Mouse (Mus musculus) lung, adult 2 months (tissue): ENCODE results near the gene Ptcd1.

Source experiments
- CTCF ChIP-seq: fragments of 200-500 bp; IDR thresholded peaks from 2 replicates; pipeline ENCODE4 v1.5.1; 2011; ENCODE audit warnings: mild to moderate bottlenecking, low read length, control low read depth; ENCODE audit not compliant: insufficient read depth
- POLR2A ChIP-seq: fragments of 200-500 bp; IDR thresholded peaks from 2 replicates; pipeline ENCODE4 v1.6.1; 2011; ENCODE audit warnings: low read depth, mild to moderate bottlenecking, control low read depth, low read length, borderline replicate concordance; ENCODE audit errors: extremely low read depth

- TF ChIP-seq POLR2A (no peak), CTCF (no peak)
Observed at GRCm38 (mm10) chr5:145164710-145165109, 2.2 kb downstream of the Ptcd1 start.
